ENCODE assay signal across 8 mouse cellular contexts in genomic region chr4:143219316-143219751, GRCm38 (mm10). TPM values are rescaled to one million over a fixed set of nuclear protein-coding genes. Genes with fewer than 3 reads are reported as not detected.
DNase-seq lines count a peak whose midpoint lies in the region; ATAC-seq and TF ChIP-seq lines count a peak whose summit lies in the region.

No protein-coding gene starts in this region.

- no peak for TF ChIP-seq CTCF in kidney, postnatal 0 days (IDR thresholded peaks at IDR 0.05; ENCODE audit: low read depth)
- TF ChIP-seq CTCF in lung, postnatal 0 days (IDR thresholded peaks at IDR 0.05) = no peak

- H3K9me3 ChIP-seq in kidney, postnatal 0 days (replicated peaks; ENCODE audit: low read length) = no peaks in the 10 kb centered on the region
- H3K9me3 ChIP-seq in forebrain, embryonic 14.5 days (replicated peaks; ENCODE audit: control insufficient read depth, low read length) = no peaks in the 10 kb centered on the region
- no peaks in the 10 kb centered on the region for H3K9me3 ChIP-seq in midbrain, embryonic 10.5 days (replicated peaks)
- H3K9me3 ChIP-seq in lung, postnatal 0 days (ENCODE audit: low read length) = no peaks in the 10 kb centered on the region

- H3K27ac ChIP-seq in kidney, postnatal 0 days = no peak overlapping the region
- H3K27ac ChIP-seq in forebrain, embryonic 14.5 days (ENCODE audit: low read depth, low read length) = peak overlapping the region; percentile 16
- peak overlapping the region; percentile 78 for H3K27ac ChIP-seq in midbrain, embryonic 10.5 days (replicated peaks)
- H3K27ac ChIP-seq in lung, postnatal 0 days (ENCODE audit: low read length) = no peak overlapping the region

- no peaks in the 10 kb centered on the region for H3K36me3 ChIP-seq in kidney, postnatal 0 days (ENCODE audit: insufficient read depth, low read length)
- H3K36me3 ChIP-seq in forebrain, embryonic 14.5 days (ENCODE audit: control insufficient read depth, insufficient read depth, low read length) = no peaks in the 10 kb centered on the region
- H3K36me3 ChIP-seq in midbrain, embryonic 10.5 days = no peaks in the 10 kb centered on the region
- H3K36me3 ChIP-seq in lung, postnatal 0 days (ENCODE audit: insufficient read depth, low read length) = no peaks in the 10 kb centered on the region

- TF ChIP-seq EP300 in lung, postnatal 0 days (IDR thresholded peaks at IDR 0.05) = no peak

- H3K4me2 ChIP-seq in kidney, postnatal 0 days (ENCODE audit: low read length) = peak overlapping the region; percentile 4
- peak overlapping the region; percentile 34; the same call in 1 of the 2 replicates for H3K4me2 ChIP-seq in forebrain, embryonic 14.5 days (ENCODE audit: low read length)
- H3K4me2 ChIP-seq in lung, postnatal 0 days (replicated peaks; ENCODE audit: low read depth, low read length) = no peak overlapping the region

- DNase-seq in kidney, postnatal 0 days (ENCODE audit: low spot score) = peak; percentile 4
- no peak for DNase-seq in kidney, adult 18-20 months
- peak; percentile 43 for DNase-seq in forebrain, embryonic 14.5 days (ENCODE audit: low spot score)
- DNase-seq in midbrain, embryonic 10.5 days (ENCODE audit: low spot score) = peak; percentile 33
- DNase-seq in thymus, postnatal 0 days (ENCODE audit: low spot score) = peak; percentile 78
- DNase-seq in lung, postnatal 0 days (ENCODE audit: low spot score) = no peak
- no peak for DNase-seq in urinary bladder, adult 2 months (ENCODE audit: low spot score)
- no peak for DNase-seq in left cerebral cortex, adult 8-10 months (ENCODE audit: low spot score in 2 of 2)

- H3K4me1 ChIP-seq in kidney, postnatal 0 days (replicated peaks; ENCODE audit: insufficient read depth, low read length) = no peaks in the 10 kb centered on the region
- no peaks in the 10 kb centered on the region for H3K4me1 ChIP-seq in forebrain, embryonic 14.5 days (ENCODE audit: control insufficient read depth, insufficient read depth, low read length)
- H3K4me1 ChIP-seq in midbrain, embryonic 10.5 days = peaks cover 6% of the 10 kb centered on the region
- H3K4me1 ChIP-seq in lung, postnatal 0 days (ENCODE audit: insufficient read depth, low read depth, low read length) = no peaks in the 10 kb centered on the region

- WGBS in kidney, postnatal 0 days = 15% methylated on average over 9 of the region's 9 CpGs
- WGBS in forebrain, embryonic 14.5 days = 16% methylated on average over 9 of the region's 9 CpGs
- WGBS in midbrain, embryonic 10.5 days = 41% methylated on average over 9 of the region's 9 CpGs
- 49% methylated on average over 9 of the region's 9 CpGs for WGBS in lung, postnatal 0 days

- H3K9ac ChIP-seq in kidney, postnatal 0 days (ENCODE audit: low read depth, low read length) = no peak overlapping the region
- H3K9ac ChIP-seq in forebrain, embryonic 14.5 days (ENCODE audit: low read length) = peak overlapping the region; percentile 48
- H3K9ac ChIP-seq in lung, postnatal 0 days (replicated peaks; ENCODE audit: low read depth) = no peak overlapping the region

- no peaks in the 10 kb centered on the region for H3K27me3 ChIP-seq in kidney, postnatal 0 days (ENCODE audit: insufficient read depth, low read length)
- H3K27me3 ChIP-seq in forebrain, embryonic 14.5 days (replicated peaks; ENCODE audit: control insufficient read depth, insufficient read depth, low read length) = no peaks in the 10 kb centered on the region
- H3K27me3 ChIP-seq in midbrain, embryonic 10.5 days (ENCODE audit: low read depth, poor library complexity, severe bottlenecking) = no peaks in the 10 kb centered on the region
- H3K27me3 ChIP-seq in lung, postnatal 0 days (replicated peaks; ENCODE audit: insufficient read depth, low read length) = no peaks in the 10 kb centered on the region

- no peak overlapping the region for H3K4me3 ChIP-seq in kidney, postnatal 0 days (replicated peaks; ENCODE audit: low read depth, low read length)
- H3K4me3 ChIP-seq in forebrain, embryonic 14.5 days (ENCODE audit: low read depth, low read length) = no peak overlapping the region
- peak overlapping the region; percentile 24; the same call in 1 of the 2 replicates for H3K4me3 ChIP-seq in midbrain, embryonic 10.5 days
- H3K4me3 ChIP-seq in lung, postnatal 0 days (ENCODE audit: low read depth, low read length) = no peak overlapping the region

- ATAC-seq in kidney, postnatal 0 days (replicated peaks; ENCODE audit: low FRiP score, low read depth) = no peak
- peak; percentile 72 for ATAC-seq in forebrain, embryonic 14.5 days
- no peak for ATAC-seq in lung, postnatal 0 days

RNA-seq across cellular contexts. Expression of gene Prdm2, which starts 6.5 kb away (rescaled TPM):
- 8.0 and 8.6 TPM in 2 replicates for polyA plus RNA-seq in kidney, postnatal 0 days (2015; fragmentation: Nextera tagmentation; extraction: Ambion mirVana)
- polyA plus RNA-seq in forebrain, embryonic 14.5 days (2014; fragmentation: Nextera tagmentation; extraction: Ambion mirVana) = 13.1 and 16.7 TPM in 2 replicates
- polyA plus RNA-seq in midbrain, embryonic 10.5 days (2016; fragmentation: Nextera tagmentation; extraction: Ambion mirVana) = 14.2 and 16.6 TPM in 2 replicates
- polyA plus RNA-seq in thymus, postnatal 0 days (2015; fragmentation: Nextera tagmentation; extraction: Ambion mirVana) = 8.9 and 9.6 TPM in 2 replicates
- polyA plus RNA-seq in lung, postnatal 0 days (2015; fragmentation: Nextera tagmentation; extraction: Ambion mirVana) = 7.9 and 8.4 TPM in 2 replicates
- 12.1 and 18.0 TPM in 2 replicates for polyA plus RNA-seq in urinary bladder, adult 2 months (2012; rRNA removed)
- 10 to 100 TPM; 35.9 to 40.1 (median 39.0) TPM for total RNA-seq in left cerebral cortex, adult 8-10 months (2022)

Comparison
In these comparisons a context has a peak if more than half of its experiments do, and no peak if none do; other contexts are left out.
1. DNase-seq: peak in kidney, postnatal 0 days (single experiment), forebrain, embryonic 14.5 days (single experiment), midbrain, embryonic 10.5 days (single experiment) and thymus, postnatal 0 days (single experiment); none in kidney, adult 18-20 months (single experiment), lung, postnatal 0 days (single experiment), urinary bladder, adult 2 months (single experiment) and left cerebral cortex, adult 8-10 months (0 of 2).
2. H3K27ac ChIP-seq: peak in forebrain, embryonic 14.5 days (single experiment) and midbrain, embryonic 10.5 days (single experiment); none in kidney, postnatal 0 days (single experiment) and lung, postnatal 0 days (single experiment).